Mouse (Mus musculus): ENCODE results near the gene Ttc41.
"Not testable (repeated sequence)": the region's sequence is repeated elsewhere in the genome, so short reads cannot be mapped to it uniquely, and the experiment has no call there.

The Ttc41 gene

DNA sequence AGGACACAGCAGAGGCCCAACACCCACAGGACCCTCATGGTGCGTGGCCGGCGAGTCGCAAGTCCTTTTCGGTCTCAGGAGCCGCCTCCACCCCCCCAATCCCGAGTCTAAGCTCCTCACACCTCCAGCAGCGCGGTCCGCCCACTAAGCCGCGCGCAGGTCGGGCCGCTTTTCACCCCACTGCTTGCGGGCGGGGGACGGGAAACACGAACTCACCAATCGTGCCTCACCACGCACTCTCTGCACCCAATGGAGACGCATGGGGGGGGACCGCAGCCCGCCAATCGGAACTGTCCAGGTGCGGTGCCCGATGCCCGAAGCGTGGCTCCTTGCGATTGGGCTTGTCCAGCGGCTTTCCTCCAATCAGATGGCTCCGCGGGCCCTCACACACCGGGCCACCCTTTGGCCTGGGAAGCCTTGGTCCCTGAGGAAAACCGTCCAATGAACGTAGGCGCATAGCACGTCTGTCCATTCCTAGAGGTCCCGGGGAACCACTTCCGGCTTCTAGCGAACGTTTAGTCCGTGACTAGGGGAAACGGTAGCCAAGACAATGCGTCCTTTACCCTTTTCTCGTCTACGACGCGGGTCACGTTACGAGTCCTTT is at the start of gene Ttc41, which contains the start of gene Hsp90b1:
Gene Ttc41, plus strand, starts transcription at position 494 of the 604 bp plus-strand sequence.
Gene Hsp90b1, minus strand, starts transcription at position 192 of the 604 bp plus-strand sequence.
- in situ Hi-C loops (cut with MboI, MseI): loop anchor here (5.0 to 25.0 kb wide), 3 partner anchors 77 to 1799 kb away; partner anchors contain the start of genes Chpt1, Nup37 and Parpbp

DNA sequence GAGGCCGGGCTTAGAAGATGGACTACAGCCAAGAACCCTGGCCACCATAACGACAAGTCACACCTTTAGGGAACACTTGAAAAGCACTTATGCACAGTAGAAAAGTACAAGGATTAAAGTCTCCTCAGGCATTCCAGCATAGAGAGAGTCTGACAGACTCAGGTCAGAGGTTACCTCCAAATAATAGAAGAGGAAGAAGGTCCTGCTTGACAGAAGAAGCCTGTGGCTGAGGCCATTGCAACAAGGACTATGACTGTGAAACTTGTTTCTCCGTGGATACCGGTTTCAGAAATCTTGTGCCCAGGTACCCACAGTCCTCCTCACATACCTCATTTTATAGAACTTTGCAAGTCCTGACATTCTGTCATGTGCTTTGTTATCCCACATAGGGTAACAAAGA is 35.1 kb upstream of the Ttc41 start:
- in situ Hi-C loops (cut with MboI, MseI): loop anchor here (5.0 to 25.0 kb wide), 2 partner anchors 843 to 958 kb away; partner anchors contain the start of gene Pwp1

DNA sequence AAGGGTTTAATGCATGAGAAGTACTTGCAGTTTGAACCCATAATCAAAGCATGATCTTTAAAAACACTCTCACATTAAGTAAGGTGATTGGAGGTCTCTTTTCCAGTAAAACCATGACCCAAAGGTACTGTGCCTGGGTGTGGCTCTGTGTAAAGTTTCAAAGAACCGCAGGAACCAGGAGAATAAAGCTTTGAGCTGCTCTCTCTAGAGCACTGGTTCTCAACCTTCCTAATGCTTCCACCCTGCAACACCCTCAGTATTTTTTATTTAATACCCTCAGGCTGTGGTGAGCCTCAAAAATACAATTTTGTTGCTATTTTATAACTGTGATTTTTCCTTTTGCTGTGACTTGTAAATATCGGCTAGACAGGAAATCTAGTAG is 20.8 kb upstream of the Ttc41 start:
- in situ Hi-C loops (cut with MboI, MseI): not testable (repeated sequence)

DNA sequence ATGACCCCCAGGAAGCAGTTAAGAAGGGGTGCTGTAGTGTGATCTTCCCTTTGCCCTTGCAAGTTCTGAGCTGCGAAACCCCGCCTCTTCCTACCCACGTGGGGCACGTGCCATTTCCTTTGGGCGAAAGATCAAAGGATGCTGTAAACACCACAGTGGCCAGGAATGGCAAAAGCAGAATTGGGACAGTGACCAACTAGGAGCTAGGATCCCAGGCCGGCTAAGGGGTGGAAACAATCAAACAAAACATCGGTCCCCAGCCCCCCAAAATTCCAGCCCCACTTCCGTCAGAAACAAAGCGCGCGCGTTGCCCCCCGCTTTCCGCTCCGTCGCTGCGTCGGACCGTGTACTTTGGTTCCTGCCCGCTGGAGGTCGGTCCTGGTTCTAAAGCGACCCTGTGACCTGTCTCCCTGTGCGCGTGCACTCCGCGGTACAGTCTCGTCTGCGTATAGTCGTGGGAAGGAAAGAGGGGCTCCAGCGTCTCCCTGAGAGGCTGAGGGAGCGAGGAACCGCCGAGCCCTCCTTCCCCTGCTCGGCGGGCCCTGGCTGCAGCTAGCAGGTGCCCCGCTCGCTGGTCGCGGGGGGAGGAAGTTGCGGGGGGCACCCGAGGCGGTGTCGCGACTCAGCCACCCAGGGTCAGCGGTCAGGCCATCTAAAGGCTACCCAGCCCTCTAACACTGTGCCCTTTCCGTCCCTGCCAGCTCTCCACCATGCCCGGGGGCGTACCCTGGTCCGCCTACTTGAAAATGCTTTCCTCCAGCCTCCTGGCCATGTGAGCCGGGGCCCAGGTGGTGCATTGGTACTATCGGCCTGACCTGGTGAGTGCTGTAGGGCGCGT is 20.2 kb upstream of the Ttc41 start:
- in situ Hi-C loops (cut with MboI, MseI): not testable (repeated sequence)

DNA sequence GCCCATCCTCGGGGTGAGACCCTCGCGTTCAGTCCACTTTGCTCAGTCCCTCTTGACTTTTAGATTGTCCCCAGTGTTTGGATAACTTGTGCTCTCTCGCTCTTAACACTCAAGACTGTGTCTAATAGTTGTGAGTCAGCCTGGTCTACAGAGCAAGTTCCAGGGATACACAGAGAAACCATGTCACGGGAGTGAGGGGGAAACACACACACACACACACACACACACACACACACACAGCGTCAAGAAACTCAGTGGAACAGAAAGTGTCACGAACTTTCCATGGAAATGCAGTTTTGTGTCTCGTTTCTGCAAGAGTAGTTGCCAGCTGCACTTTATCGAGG is 19.6 kb upstream of the Ttc41 start:
- in situ Hi-C loops (cut with MboI, MseI): not testable (repeated sequence)

DNA sequence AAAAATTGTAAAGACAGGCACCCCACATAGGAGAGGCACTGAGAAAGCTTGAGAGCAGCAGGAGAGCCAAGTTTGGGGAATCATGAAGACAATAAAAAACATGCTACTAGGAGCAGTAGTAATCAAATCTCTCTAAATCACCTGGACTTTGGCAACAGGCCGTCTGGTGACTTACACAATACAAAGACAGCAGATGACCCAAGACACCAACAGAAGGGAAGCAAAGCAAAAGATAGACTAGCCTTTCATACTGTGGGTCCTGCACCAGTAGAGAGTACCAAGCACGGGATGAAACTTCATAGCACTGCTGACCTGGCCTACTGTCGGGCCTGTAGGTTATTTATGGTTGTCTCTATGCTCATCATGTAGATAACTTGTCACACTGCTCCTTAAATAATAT is 5.4 kb upstream of the Ttc41 start:
- in situ Hi-C loops (cut with MboI, MseI): loop anchor here (10.0 to 25.0 kb wide), 2 partner anchors 1437 to 1805 kb away; partner anchors contain the start of genes Chpt1, Nup37 and Parpbp

DNA sequence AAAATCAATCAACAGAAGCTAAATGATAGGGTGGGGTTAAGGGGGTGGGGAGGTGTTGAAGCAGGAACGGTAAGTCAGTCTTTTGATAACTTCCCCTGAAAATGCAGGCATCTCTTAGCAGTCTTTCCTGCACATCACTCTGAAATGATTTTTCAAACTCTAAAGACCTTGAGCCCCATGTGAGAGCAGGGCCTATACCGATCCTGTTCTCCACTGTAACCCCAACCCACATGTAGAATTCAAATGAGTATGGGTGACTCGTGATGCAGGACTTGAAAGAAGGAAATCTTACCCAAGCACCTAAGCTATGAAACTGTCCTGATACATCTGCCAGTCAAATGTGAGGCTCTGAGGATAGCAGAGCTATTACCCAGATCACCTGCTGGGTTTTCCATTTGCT is 4.6 kb upstream of the Ttc41 start:
- in situ Hi-C loops (cut with MboI, MseI): loop anchor here (10.0 to 25.0 kb wide), 2 partner anchors 1436 to 1804 kb away; partner anchors contain the start of genes Chpt1, Nup37 and Parpbp

DNA sequence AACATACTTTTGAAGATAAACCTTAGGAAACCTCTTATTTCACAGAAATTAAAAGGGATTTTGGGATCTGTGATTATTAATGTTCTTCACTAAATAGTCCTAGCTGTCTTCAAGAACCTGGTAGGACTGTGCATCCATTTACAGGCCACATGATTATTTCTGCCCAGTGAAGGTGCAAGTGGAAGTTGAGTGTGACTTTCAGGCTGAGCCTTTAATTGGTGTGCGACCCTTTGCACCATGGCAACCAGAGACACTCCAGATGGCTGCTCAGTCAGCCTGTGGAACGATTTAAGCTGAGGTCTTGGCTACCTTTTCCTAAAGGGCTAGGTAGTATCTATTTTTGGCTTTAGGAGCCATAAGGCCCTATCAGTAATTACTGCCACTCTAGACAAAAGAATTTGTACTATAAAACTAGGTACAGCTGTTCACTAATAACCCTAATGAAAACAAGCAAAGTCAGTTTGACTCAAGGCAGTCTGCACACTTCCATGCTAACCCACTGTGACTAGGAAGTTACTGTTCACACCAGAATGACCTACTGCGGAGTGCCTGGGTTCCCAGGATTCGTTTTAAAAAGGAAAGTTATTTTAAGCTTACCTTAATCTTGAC is 3.2 kb upstream of the Ttc41 start:
- in situ Hi-C loops (cut with MboI, MseI): loop anchor here (10.0 to 25.0 kb wide), 2 partner anchors 1435 to 1802 kb away; partner anchors contain the start of genes Chpt1, Nup37 and Parpbp

DNA sequence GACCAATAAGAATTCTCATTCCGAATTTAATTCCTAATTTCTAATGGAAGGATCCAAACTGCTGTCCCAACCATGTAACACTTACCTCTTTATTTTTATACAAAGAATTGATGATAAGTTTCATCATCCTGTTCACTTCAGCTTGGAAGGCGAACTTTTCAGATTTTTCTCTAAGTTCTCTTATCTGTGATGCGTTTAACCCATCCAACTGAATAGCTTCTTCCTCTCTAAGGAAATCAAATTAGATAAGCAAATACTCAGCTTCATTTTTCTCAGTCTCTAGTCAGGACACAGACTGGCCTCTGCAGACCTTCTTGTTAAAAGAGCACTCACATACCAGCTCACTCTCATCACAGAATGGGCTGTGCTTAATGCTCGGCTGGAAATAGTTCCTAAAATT is 2.2 kb upstream of the Ttc41 start:
- in situ Hi-C loops (cut with MboI, MseI): loop anchor here (10.0 to 25.0 kb wide), 2 partner anchors 1434 to 1801 kb away; partner anchors contain the start of genes Chpt1, Nup37 and Parpbp

DNA sequence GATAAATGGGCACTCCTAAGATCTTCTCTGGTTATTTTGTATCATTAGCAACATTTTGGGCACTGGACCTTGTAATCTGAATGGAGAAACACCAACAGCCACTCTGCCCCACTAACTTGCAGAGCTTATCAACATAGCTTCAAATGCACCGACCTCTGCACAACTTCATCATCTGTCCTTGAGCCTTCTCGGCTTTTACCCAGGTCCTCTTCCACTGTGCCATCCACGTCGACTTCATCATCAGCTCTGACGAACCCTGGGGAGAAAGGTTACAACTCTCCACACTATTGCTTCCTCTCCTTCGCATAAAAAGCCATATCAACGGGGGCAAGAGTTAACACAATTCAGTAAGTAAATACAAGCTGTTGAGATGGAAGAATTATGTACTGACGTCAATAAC is 1.5 kb upstream of the Ttc41 start:
- in situ Hi-C loops (cut with MboI, MseI): loop anchor here (10.0 to 25.0 kb wide), 2 partner anchors 1433 to 1801 kb away; partner anchors contain the start of genes Chpt1, Nup37 and Parpbp

DNA sequence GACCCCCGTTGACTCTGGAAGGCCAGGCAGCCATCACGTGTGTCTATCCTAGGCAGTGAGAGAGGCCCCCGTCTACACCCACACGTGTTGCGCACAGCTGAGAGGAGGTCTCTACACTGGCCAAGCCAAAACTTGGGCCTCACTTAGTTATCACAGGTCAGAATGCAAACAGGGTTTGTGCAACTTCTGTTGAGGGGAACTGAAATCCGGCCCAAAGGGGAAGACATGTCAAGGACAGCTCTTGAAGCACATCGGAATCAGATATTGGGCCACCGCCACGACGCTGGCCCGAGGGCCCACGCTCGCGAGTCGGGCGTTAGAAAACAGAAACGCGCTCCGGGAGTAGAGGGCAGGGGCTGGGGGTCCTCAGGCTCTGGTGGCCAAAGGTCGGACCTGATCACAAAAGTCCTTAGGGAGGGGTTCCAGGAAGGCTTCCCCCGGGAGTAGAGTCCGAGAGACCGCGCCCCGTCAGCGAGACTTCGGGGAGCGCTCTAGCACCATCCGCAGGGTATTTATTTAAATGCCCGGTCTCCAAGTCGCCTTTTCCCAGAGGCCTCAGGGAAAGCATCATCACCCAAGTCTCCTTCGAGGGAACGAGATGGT is 921 bp upstream of the Ttc41 start:
- in situ Hi-C loops (cut with MboI, MseI): loop anchor here (5.0 to 25.0 kb wide), 3 partner anchors 78 to 1800 kb away; partner anchors contain the start of genes Chpt1, Nup37 and Parpbp

DNA sequence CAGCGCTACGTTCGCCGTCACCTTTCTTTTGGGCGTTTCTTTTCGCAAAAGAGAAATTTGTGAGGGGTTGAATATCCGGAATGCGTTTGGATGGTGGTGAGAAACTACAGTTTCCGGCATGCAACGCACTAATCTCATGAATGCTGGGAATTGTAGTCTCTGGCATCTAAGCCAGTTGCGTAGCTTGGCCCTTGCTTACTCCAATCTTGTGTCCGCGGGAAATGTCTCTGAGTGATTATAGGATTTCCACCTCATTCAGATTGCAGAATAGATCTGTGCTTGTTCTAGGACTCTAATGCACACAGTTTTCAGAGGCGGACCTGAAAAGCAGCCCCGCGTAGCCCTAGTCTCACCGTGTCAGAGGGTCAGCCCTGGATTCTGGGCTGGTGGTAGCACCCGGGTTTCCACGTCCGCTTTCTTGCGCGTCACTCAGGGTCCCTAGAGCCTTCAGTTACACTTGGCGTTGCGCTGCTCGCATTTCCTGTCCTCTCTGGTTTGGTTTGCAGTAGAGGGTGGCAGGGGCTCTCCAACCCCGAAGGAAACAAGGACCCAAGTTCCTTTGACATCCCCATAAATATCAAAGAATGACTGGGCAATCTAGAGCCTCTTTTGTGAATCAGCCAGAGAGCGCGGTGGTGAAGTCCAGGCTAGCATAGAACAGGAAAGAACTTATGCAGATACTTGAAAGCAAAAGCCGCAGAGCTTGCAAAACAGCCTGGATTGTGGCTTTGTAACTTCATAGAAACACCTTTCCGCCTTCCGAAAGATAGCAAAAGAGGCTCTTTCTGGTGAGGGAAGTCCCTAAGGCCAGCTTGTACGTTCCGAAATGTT is 526 bp downstream of the Ttc41 start:
- in situ Hi-C loops (cut with MboI, MseI): loop anchor here (5.0 to 25.0 kb wide), 3 partner anchors 76 to 1799 kb away; partner anchors contain the start of genes Chpt1, Nup37 and Parpbp

DNA sequence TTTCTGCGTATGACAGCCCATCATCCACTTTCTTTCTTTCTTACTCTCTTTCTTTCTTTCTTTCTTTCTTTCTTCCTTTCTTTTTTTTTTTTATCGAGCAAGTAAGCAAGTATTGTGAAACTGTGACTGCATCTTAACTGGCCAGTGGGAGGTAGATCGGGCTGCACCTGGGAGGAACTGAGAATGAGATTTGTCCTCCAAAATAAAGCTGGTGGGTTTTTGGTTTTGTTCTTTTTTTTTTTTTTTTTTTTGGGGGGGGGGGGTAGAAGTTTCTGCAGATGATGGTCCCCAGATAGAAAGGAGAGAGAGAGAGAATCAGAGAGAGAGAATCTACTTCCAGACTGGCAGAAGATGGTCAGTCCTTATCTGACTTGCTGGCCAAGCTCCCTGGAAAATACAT is 1.5 kb downstream of the Ttc41 start:
- in situ Hi-C loops (cut with MboI, MseI): loop anchor here (5.0 to 25.0 kb wide), 3 partner anchors 75 to 1798 kb away; partner anchors contain the start of genes Chpt1, Nup37 and Parpbp

DNA sequence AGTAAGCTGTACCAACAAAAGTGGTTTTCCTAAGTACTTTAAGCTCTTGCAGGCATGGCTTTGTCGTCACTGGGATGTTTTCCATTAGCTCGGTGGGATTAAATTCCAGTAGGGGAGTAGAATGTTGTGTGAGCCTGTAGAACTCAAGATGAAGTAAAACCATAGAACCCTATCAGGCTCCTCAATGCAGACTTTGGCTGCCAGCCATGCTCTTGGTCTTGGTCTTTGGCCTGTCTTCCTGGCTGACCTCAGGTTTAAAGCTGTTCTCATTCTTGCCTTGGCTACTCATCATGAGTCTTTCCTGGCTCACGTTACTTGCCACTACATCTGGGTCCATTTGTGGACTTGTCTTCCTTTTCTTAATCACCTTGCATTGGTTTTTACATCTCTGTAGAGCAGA is 6.5 kb downstream of the Ttc41 start:
- in situ Hi-C loops (cut with MboI, MseI): loop anchor here (25.0 kb wide), 1 partner anchor 1425 kb away; the partner anchor contains the start of genes Nup37 and Parpbp

DNA sequence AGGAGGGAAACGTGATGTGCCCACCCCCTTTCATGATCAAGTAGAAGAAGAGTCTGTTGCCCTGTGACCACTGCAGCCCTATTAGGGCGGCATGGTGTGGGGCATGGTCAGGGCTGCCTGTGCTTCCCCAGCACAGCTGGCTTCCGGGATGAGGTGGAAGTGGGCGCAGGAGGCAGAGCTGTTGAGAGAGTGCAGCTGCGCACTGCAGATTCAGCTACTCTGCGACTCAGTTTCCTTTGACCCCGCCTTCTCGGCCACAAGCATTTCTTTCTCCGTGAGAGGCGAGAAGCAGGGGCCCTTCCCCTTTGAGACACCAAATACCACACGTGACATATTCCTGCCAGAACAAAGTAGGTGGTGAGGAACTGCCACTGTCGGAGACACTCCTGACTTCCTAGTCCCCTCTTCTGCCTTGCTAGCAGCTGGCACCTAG is 22.0 kb downstream of the Ttc41 start:
- in situ Hi-C loops (cut with MboI, MseI): no loop called here

DNA sequence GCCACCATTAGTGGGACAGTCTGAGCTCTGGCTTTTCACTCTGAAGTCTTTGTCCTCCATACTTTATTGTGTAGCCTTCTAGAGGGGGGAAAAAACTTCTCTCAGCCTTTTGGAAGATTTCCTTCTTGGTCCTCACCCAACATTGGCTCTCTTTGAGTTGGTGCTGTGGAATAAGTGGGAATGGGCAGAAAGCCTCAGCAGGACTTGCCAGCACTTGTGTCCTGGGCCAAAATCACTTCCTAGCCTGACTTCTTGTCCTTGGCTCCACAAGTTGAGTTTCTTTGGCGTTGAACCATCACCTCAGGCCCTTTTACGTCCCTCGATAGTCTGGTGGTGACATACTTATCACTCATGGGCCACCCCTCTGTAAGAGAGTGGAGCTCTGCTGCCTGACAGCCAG is 22.6 kb downstream of the Ttc41 start:
- in situ Hi-C loops (cut with MboI, MseI): no loop called here

DNA sequence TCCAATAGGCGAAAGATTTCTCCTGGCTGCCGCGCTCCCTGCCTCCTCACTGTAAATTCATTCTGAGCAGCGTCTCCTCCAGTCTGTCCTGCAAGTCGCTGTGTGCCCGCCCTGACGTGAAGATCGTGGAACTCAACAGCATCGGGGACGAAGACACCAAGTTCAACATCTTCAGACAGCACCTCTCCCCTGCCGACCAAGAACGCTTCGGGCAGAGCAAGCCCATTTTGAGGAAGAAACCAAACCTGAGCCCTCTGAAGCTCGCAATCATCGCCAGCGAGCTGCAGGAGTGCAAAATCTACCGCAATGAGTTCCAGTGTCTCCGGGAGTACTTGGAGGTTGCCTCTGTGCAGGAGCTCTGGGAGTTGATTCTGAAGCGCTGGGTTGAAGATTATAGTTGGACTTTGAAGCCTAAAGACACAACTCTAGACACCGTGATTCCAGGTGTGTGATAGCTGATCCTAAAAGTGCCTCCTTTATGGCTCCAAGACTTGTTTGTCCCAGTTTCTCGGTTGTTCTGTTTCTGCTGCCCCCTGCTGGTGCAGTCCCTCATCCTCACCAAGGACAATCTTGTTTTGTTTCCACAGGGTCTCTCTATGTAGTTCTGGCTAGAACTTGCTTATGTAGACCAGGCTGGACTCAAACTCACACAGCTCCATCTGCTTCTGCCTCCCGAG is 25.4 kb downstream of the Ttc41 start:
- in situ Hi-C loops (cut with MboI, MseI): no loop called here

DNA sequence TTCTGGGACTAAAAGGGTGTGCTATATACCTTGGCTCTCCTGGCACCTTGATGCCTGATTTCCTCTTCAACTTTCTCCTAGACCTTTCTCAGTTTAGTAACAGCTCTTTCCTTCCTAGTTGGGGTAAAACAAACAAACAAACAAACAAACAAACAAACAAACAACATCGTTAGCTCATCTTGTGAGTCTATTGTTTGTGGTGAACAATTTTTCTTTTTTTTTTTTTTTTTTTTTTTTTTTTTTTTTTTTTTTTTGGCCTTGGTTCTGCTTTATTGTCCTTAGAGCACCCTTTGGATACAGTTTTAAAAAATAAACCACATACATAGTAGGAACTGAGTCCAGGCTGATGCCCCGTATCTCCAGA is 25.9 kb downstream of the Ttc41 start:
- in situ Hi-C loops (cut with MboI, MseI): no loop called here

DNA sequence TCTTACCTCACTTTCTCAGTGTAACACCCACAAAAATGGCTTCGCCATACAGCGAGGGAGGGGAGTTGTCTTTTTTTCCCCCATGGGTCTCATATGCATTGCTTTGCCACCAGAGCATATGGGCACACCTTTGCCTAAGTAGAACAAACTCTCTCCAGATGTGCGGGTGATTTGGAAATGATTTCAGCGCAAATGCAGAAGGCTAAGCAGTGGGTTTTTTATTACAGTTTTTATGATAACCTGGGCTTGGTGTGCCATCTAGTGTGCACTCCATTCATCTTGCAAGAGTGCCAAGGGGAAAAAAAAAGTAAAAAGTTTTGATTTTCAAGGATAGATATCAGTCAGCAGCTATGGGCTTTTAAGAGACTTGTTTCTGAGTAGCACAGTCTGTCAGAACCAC is 29.4 kb downstream of the Ttc41 start:
- in situ Hi-C loops (cut with MboI, MseI): no loop called here

DNA sequence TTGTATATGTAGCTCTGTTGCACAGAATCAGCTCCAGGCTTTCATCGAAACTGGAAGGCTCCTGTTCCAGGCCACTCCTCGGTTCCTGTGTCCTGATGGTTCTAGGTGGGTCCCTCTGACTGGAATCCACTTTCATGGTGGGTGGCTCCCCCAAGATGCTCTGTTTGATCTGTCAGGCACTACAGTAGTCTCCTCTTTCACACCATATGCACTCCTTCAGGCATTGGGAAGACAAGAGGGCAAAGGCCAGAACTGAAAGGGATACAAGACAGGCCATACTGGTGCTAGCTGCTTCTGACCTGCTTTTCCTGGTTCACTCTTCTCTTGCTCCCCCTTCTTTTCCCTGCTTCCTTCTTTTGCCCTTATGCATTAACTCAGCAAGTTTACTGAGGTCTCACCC is 37.3 kb downstream of the Ttc41 start:
- in situ Hi-C loops (cut with MboI, MseI): no loop called here

Data from T-helper 2 cell (primary cell).